Mouse (Mus musculus) gonadal fat pad, adult 2 months (tissue): Measurements from ENCODE around the gene Ints3. TPM values are rescaled to one million over a fixed set of nuclear protein-coding genes. Genes with fewer than 3 reads are reported as not detected.
"Not testable (repeated sequence)": the region's sequence is repeated elsewhere in the genome, so short reads cannot be mapped to it uniquely, and the experiment has no call there.

Source experiments
- DNase-seq: peaks from one replicate; pipeline ENCODE4 v3.0.0-alpha.2; 2012; ENCODE audit warnings: low read depth
- polyA plus RNA-seq: library from polyadenylated mRNA; depleted of rRNA; stranded (reverse); fragments of >200 nt; gene quantifications from 2 replicates; pipeline ENCODE4 v1.2.3, GENCODE M21; 2012; rRNA removed

Gene Ints3
- polyA plus RNA-seq, 1 experiment = 30.2 TPM

- DNase-seq = no peak
Observed at GRCm38 (mm10) chr3:90357959-90358358, 75.5 kb downstream of the Ints3 start.

DNA sequence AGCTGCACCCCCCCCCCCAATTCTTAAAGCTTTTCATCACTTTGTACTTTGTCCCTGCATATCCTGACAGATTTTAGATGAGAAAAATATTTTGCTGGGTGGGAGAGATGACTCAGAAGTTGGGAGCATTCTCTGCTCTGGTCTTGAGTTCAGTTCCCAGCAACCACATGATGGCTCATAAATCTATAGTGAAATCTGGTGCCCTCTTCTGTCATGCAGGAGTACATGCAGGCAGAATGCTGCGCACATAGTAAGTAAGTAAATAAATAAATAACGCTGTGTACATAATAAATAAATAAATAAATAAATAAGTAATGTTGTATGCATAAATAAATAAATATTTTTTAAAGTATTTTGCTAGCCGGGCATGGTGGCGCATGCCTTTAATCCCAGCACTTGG, 85.6 kb downstream of the Ints3 start:
- DNase-seq = no peak

DNA sequence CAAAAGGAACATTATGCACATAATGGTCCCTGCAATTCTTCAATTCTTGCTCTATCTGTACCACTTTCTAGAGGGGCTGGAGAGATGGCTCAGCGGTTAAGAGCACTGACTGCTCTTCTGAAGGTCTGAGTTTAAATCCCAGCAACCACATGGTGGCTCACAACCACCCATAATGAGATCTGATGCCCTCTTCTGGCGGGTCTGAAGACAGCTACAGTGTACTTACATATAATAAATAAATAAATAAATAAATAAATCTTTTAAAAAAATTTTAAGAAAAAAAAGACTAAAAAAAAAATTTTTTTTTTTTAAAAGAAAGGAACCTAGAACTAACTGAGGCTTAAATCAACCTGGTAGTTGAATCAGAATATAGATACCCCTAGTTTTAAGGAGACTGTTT, 90.6 kb downstream of the Ints3 start:
- not testable (repeated sequence) for DNase-seq

Other genes with a start within 250 kb of the Ints3 start
- gene Rps27, start 220.0 kb downstream of the Ints3 start, polyA plus RNA-seq = 2,273 and 3,346 TPM in 2 replicates
- gene Rab13, start 219.9 kb downstream of the Ints3 start, polyA plus RNA-seq = 8.3 and 9.2 TPM in 2 replicates
- gene Jtb, start 202.0 kb downstream of the Ints3 start, polyA plus RNA-seq = 56.6 and 68.4 TPM in 2 replicates
- 1.2 and 1.4 TPM in 2 replicates for gene Creb3l4, start 190.1 kb downstream of the Ints3 start, polyA plus RNA-seq
- gene Slc39a1, start 185.4 kb downstream of the Ints3 start, polyA plus RNA-seq = 86.9 and 100 TPM in 2 replicates
- gene Crtc2, start 179.5 kb downstream of the Ints3 start, polyA plus RNA-seq = 52.1 and 57.8 TPM in 2 replicates
- 12.5 and 13.2 TPM in 2 replicates for gene Dennd4b, start 168.4 kb downstream of the Ints3 start, polyA plus RNA-seq
- gene Gatad2b, start 140.4 kb downstream of the Ints3 start, polyA plus RNA-seq = 19.3 and 25.0 TPM in 2 replicates
- 7.4 and 9.4 TPM in 2 replicates for gene Slc27a3, start 43.7 kb downstream of the Ints3 start, polyA plus RNA-seq
- gene Npr1, start 32.2 kb upstream of the Ints3 start, polyA plus RNA-seq = 49.7 and 51.1 TPM in 2 replicates
- 30.6 and 34.0 TPM in 2 replicates for gene Ilf2, start 42.5 kb upstream of the Ints3 start, polyA plus RNA-seq
- 38.3 and 41.3 TPM in 2 replicates for gene Snapin, start 57.4 kb upstream of the Ints3 start, polyA plus RNA-seq
- 35.9 and 46.2 TPM in 2 replicates for gene Chtop, start 75.9 kb upstream of the Ints3 start, polyA plus RNA-seq
- 184 and 230 TPM in 2 replicates for gene S100a1, start 80.8 kb upstream of the Ints3 start, polyA plus RNA-seq
- gene S100a13, start 80.8 kb upstream of the Ints3 start, polyA plus RNA-seq = 73.7 and 97.9 TPM in 2 replicates
- 2.5 and 7.2 TPM in 2 replicates for gene S100a14, start 93.2 kb upstream of the Ints3 start, polyA plus RNA-seq
- gene S100a16, start 103.6 kb upstream of the Ints3 start, polyA plus RNA-seq = 161 and 192 TPM in 2 replicates
- gene S100a3, start 127.0 kb upstream of the Ints3 start, polyA plus RNA-seq = 1.4 TPM in 2 replicates
- gene S100a2, start 156.6 kb upstream of the Ints3 start, polyA plus RNA-seq = not detected in 2 replicates
- not detected in 2 replicates for gene Gm42674, start 168.3 kb upstream of the Ints3 start, polyA plus RNA-seq
- gene S100a4, start 170.1 kb upstream of the Ints3 start, polyA plus RNA-seq = 27.8 and 69.1 TPM in 2 replicates
- not detected in 2 replicates for gene S100a5, start 174.9 kb upstream of the Ints3 start, polyA plus RNA-seq
- gene S100a6, start 179.3 kb upstream of the Ints3 start, polyA plus RNA-seq = 229 and 578 TPM in 2 replicates
- 0.19 and 0.39 TPM in 2 replicates for gene S100a7a, start 220.4 kb upstream of the Ints3 start, polyA plus RNA-seq
- 0.48 and 7.4 TPM in 2 replicates for gene S100a8, start 235.4 kb upstream of the Ints3 start, polyA plus RNA-seq